Mouse (Mus musculus) CD4-positive naive resting alpha-beta T cell, adult 57 days (primary cell): ENCODE results near the gene Ccer1. TPM values are rescaled to one million over a fixed set of nuclear protein-coding genes. Genes with fewer than 3 reads are reported as not detected.

Source experiments
- total RNA-seq: library from RNA; stranded (reverse); gene quantifications from one replicate; pipeline ENCODE4 v1.2.4, GENCODE M21; 2023

Ccer1 gene
- total RNA-seq: not detected

DNA sequence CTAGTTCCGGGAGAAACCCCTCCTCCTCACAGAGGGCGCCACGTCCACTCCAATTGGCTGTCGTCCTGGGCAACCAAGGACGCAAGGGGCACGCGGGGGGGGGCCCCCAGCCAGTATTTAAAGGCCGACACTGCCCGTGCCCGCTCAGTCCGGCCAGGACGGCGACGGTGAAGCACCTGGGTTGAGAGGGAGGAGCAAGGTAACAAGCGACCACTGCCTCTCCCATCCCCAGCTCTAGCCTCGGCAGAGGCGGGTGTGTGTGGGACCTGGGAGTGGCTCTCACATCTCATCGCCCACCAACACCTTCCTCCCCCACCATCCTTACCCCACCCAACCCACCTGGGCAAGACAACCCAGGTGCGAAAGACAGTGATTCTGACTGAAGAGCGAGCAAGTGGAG is at the start of gene Ccer1:
Gene Ccer1 (plus strand): TSS at position 147 of the 400 bp plus-strand sequence.

GRCm38 (mm10) chr10:97643768-97644167 is 49.1 kb upstream of the Ccer1 start, which contains the start of gene Epyc:
Gene Epyc, plus strand, starts transcription at chr10:97644068.

GRCm38 (mm10) chr10:97726655-97727054 is 33.8 kb downstream of the Ccer1 start, which contains the start of gene C030005K15Rik:
Gene C030005K15Rik, minus strand, starts transcription at chr10:97726755.

Other genes with a start within 250 kb of the Ccer1 start
- gene Dcn, start 213.4 kb upstream of the Ccer1 start, total RNA-seq: 9.8 TPM
- gene Lum, start 127.9 kb upstream of the Ccer1 start, total RNA-seq: not detected
- not detected for gene Kera, start 86.2 kb upstream of the Ccer1 start, total RNA-seq
- gene Epyc, start 49.0 kb upstream of the Ccer1 start, total RNA-seq: not detected
- gene C030005K15Rik, start 33.7 kb downstream of the Ccer1 start, total RNA-seq: not detected